Mouse (Mus musculus): Measurements from ENCODE around the gene Ypel3. TPM values are rescaled to one million over a fixed set of nuclear protein-coding genes. Genes with fewer than 3 reads are reported as not detected.

Gene Ypel3
- total and polyA plus RNA-seq, 3 experiments = 33.9 to 44.0 (median 38.9) TPM

DNA sequence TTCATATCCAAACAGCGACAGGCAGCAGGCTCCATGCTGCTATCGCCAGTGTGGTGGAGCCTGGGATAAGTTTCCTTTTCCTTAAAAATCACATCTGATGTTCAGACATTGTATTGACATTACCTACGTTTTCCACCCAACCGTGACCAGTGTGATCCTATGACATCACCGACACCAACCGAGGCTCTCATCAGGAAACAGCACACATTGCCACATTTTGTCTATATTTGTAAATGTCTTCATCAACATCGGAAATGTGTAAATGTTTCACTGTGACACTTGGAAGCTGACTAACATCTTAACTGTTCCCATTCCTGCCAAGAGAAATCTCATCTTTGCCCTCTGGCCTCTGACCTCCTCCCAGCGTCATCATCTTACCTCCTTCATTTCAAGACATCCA, 40.6 kb upstream of the Ypel3 start:
- peaks cover under 1 to 3% of the 10 kb centered on the region in 2 experiments; a peak in 2 of 4 replicates for H3K4me1 ChIP-seq (ENCODE audit: control insufficient read depth in 1 of 2, insufficient read depth in 2 of 2)
- H3K27me3 ChIP-seq (replicated peaks) = no peaks in the 10 kb centered on the region
- no peak overlapping the region for H3K27ac ChIP-seq (ENCODE audit: insufficient read depth, low read depth)
- dilution Hi-C loops (cut with MboI; ENCODE audit: extremely low pct_ligation_motif_present, extremely low pct_unique_long_range_greater_than_20kb, low sequenced_read_pairs) = no loop called here
- in situ Hi-C loops (cut with MboI; ENCODE audit: low pct_ligation_motif_present, low pct_unique_long_range_greater_than_20kb, low sequenced_read_pairs) = no loop called here
- H3K9ac ChIP-seq (ENCODE audit: insufficient read depth, low read depth) = no peak overlapping the region
- no peaks in the 10 kb centered on the region for H3K9me3 ChIP-seq (replicated peaks; ENCODE audit: low read length)
- no peaks in the 10 kb centered on the region for H3K36me3 ChIP-seq (replicated peaks in 1 of 2; ENCODE audit: control insufficient read depth in 1 of 2, insufficient read depth in 1 of 2, low read length in 1 of 2)
- no peak overlapping the region for H3K4me2 ChIP-seq (ENCODE audit: insufficient read depth, low read depth, poor library complexity, severe bottlenecking)
- TF ChIP-seq E2F4 (IDR thresholded peaks at IDR 0.05; ENCODE audit: insufficient replicate concordance, low read depth, low read length) (no peak), USF1 (IDR thresholded peaks at IDR 0.05; ENCODE audit: low read depth, low read length) (no peak), ZMIZ1 (IDR thresholded peaks at IDR 0.05; ENCODE audit: low read depth, low read length) (no peak), JUND (conservative IDR thresholded peaks at IDR 0.05; ENCODE audit: low read depth, low read length) (no peak), MAX (IDR thresholded peaks at IDR 0.05; ENCODE audit: low read length) (no peak), BHLHE40 (IDR thresholded peaks at IDR 0.05; ENCODE audit: low read depth, low read length) (no peak), TBP (conservative IDR thresholded peaks at IDR 0.05; ENCODE audit: low read depth, low read length) (no peak), NELFE (IDR thresholded peaks at IDR 0.05; ENCODE audit: low read depth, low read length) (no peak)
- no peaks in the 10 kb centered on the region for H3K79me2 ChIP-seq (replicated peaks; ENCODE audit: control insufficient read depth, extremely low read depth, insufficient read depth, poor library complexity, severe bottlenecking)
- no peak overlapping the region for H3K4me3 ChIP-seq (replicated peaks in 1 of 3; ENCODE audit: low read depth in 2 of 3, low read length in 2 of 3, poor library complexity in 1 of 3)
- DNase-seq (ENCODE audit: extremely low read depth) = no peak

DNA sequence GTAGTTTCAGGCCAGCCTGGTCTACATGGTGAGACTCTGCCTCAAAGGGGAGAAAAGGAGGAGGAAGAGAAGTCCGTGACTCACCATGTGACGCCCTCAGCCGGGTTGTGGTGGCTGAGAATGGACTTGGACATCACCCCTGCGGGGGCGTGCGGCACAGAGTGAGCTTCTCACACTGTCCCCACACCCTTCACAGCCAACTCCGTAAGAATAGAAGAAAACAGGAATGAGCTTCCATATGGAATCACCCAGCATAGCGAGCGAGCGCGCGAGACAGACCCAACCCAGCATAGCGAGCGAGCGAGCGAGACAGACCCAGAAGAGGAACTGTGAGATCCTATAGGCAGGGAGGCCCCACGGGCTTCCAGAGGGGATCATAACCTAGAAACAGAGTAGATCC, 37.2 kb upstream of the Ypel3 start:
- Histone ChIP-seq H3K9me3 (replicated peaks; ENCODE audit: low read length) (no peaks in the 10 kb centered on the region), H3K27me3 (replicated peaks) (no peaks in the 10 kb centered on the region), H3K4me2 (ENCODE audit: insufficient read depth, low read depth, poor library complexity, severe bottlenecking) (no peak overlapping the region), H3K9ac (ENCODE audit: insufficient read depth, low read depth) (no peak overlapping the region), H3K4me3 (replicated peaks in 1 of 3; ENCODE audit: low read depth in 2 of 3, low read length in 2 of 3, poor library complexity in 1 of 3) (no peak overlapping the region), H3K79me2 (replicated peaks; ENCODE audit: control insufficient read depth, extremely low read depth, insufficient read depth, poor library complexity, severe bottlenecking) (no peaks in the 10 kb centered on the region), H3K27ac (ENCODE audit: insufficient read depth, low read depth) (no peak overlapping the region), H3K4me1 (ENCODE audit: control insufficient read depth in 1 of 2, insufficient read depth in 2 of 2) (0 out of 4 replicates have a peak, but pooled peaks cover 0 to 7% of the 10 kb centered on the region in 2 experiments), H3K36me3 (replicated peaks in 1 of 2; ENCODE audit: control insufficient read depth in 1 of 2, insufficient read depth in 1 of 2, low read length in 1 of 2) (no peaks in the 10 kb centered on the region)
- DNase-seq (ENCODE audit: extremely low read depth) = no peak
- in situ Hi-C loops (cut with MboI; ENCODE audit: low pct_ligation_motif_present, low pct_unique_long_range_greater_than_20kb, low sequenced_read_pairs) = no loop called here
- dilution Hi-C loops (cut with MboI; ENCODE audit: extremely low pct_ligation_motif_present, extremely low pct_unique_long_range_greater_than_20kb, low sequenced_read_pairs) = no loop called here
- TF ChIP-seq E2F4 (IDR thresholded peaks at IDR 0.05; ENCODE audit: insufficient replicate concordance, low read depth, low read length) = no peak
- TF ChIP-seq ZNF384 (IDR thresholded peaks at IDR 0.05; ENCODE audit: low read depth, low read length) = no peak
- no peak for TF ChIP-seq TCF12 (IDR thresholded peaks at IDR 0.05; ENCODE audit: low read depth, low read length)
- no peak for TF ChIP-seq KAT2A (IDR thresholded peaks at IDR 0.05; ENCODE audit: insufficient replicate concordance, low read length)
- TF ChIP-seq MEF2A (IDR thresholded peaks at IDR 0.05; ENCODE audit: borderline replicate concordance, low read depth, low read length) = no peak
- no peak for TF ChIP-seq ZC3H11A (IDR thresholded peaks at IDR 0.05; ENCODE audit: low read depth, low read length)
- TF ChIP-seq ETS1 (conservative IDR thresholded peaks at IDR 0.05; ENCODE audit: low read depth, low read length) = no peak
- no peak for TF ChIP-seq EP300 (IDR thresholded peaks at IDR 0.05; ENCODE audit: low read length)
- no peak for TF ChIP-seq MAFK (IDR thresholded peaks at IDR 0.05; ENCODE audit: insufficient replicate concordance, low read length)
- no peak for TF ChIP-seq RCOR1 (conservative IDR thresholded peaks at IDR 0.05; ENCODE audit: low read depth, low read length)
- TF ChIP-seq SMC3 (IDR thresholded peaks at IDR 0.05; ENCODE audit: low read depth, low read length) = no peak
- no peak for TF ChIP-seq MXI1 (IDR thresholded peaks at IDR 0.05; ENCODE audit: low read depth, low read length)
- no peak for TF ChIP-seq TBP (conservative IDR thresholded peaks at IDR 0.05; ENCODE audit: low read depth, low read length)

All from CH12.LX (cell line).